Mouse (Mus musculus): ENCODE measurements around the gene Cachd1. TPM values are rescaled to one million over a fixed set of nuclear protein-coding genes. Genes with fewer than 3 reads are reported as not detected.

The Cachd1 gene
- polyA plus RNA-seq, 1 experiment from 2014 or later, result 34.7 TPM

GRCm38 (mm10) chr4:101068786-101069153 is 292.3 kb downstream of the Cachd1 start, which contains the start of gene Raver2:
TSS of gene Raver2 (plus strand) at chr4:101068983.
- H3K9me3 ChIP-seq (replicated peaks), result no peaks in the 10 kb centered on the region
- peak within 1 kb of the TSS; percentile 91 for H3K4me2 ChIP-seq (replicated peaks)
- H3K4me3 ChIP-seq, result peak within 1 kb of the TSS; percentile 85
- H3K36me3 ChIP-seq, result no peaks in the 10 kb centered on the region
- H3K9ac ChIP-seq, result peak within 1 kb of the TSS; percentile 88
- 0 out of 2 replicates have a peak, but pooled peaks cover 3% of the 10 kb centered on the region for H3K27me3 ChIP-seq
- ATAC-seq (ENCODE audit: low FRiP score), result peak; percentile 83
- WGBS, result 1% methylated on average over 54 of the region's 54 CpGs
- H3K27ac ChIP-seq, result peak within 1 kb of the TSS; percentile 30; the same call in 1 of the 2 replicates
- peaks cover 3% of the 10 kb centered on the region; the same call in 1 of the 2 replicates for H3K4me1 ChIP-seq

GRCm38 (mm10) chr4:101069154-101069971 is 292.9 kb downstream of the Cachd1 start:
- Histone ChIP-seq H3K4me3 (peak overlapping the region; percentile 85), H3K9me3 (replicated peaks) (no peaks in the 10 kb centered on the region), H3K9ac (peak overlapping the region; percentile 88), H3K27ac (peak overlapping the region; percentile 30; the same call in 1 of the 2 replicates), H3K36me3 (no peaks in the 10 kb centered on the region), H3K4me1 (peaks cover 3% of the 10 kb centered on the region; the same call in 1 of the 2 replicates), H3K27me3 (0 out of 2 replicates have a peak, but pooled peaks cover 3% of the 10 kb centered on the region), H3K4me2 (replicated peaks) (peak overlapping the region; percentile 91)
- WGBS, result under 1% methylated on average over 55 of the region's 55 CpGs
- ATAC-seq (ENCODE audit: low FRiP score), result peak; percentile 73

- H3K4me1 ChIP-seq, result peaks cover 3% of the 10 kb centered on the region; the same call in 1 of the 2 replicates
- H3K36me3 ChIP-seq, result no peaks in the 10 kb centered on the region
- WGBS, result 86% methylated on average over 4 of the region's 4 CpGs
Measured at GRCm38 (mm10) chr4:101071570-101071969, 295.1 kb downstream of the Cachd1 start.

GRCm38 (mm10) chr4:101076425-101076824 is 299.9 kb downstream of the Cachd1 start:
- Histone ChIP-seq H3K4me2 (replicated peaks) (no peak overlapping the region), H3K27me3 (no peaks in the 10 kb centered on the region)
- WGBS, result 50% methylated on average over 3 of the region's 3 CpGs

More at GRCm38 (mm10) chr4:101071570-101071969, 295.1 kb downstream of the Cachd1 start:
- Histone ChIP-seq H3K4me2 (replicated peaks) (no peak overlapping the region), H3K27ac (no peak overlapping the region), H3K27me3 (0 out of 2 replicates have a peak, but pooled peaks cover 3% of the 10 kb centered on the region), H3K9me3 (replicated peaks) (no peaks in the 10 kb centered on the region), H3K9ac (no peak overlapping the region), H3K4me3 (no peak overlapping the region)
- no peak for ATAC-seq (ENCODE audit: low FRiP score)

More at GRCm38 (mm10) chr4:101076425-101076824, 299.9 kb downstream of the Cachd1 start:
- Histone ChIP-seq H3K4me1 (peaks cover 3% of the 10 kb centered on the region; the same call in 1 of the 2 replicates), H3K36me3 (no peaks in the 10 kb centered on the region), H3K4me3 (no peak overlapping the region), H3K9ac (no peak overlapping the region), H3K9me3 (replicated peaks) (no peaks in the 10 kb centered on the region), H3K27ac (no peak overlapping the region)
- no peak for ATAC-seq (ENCODE audit: low FRiP score)

Other genes with a start within 250 kb of the Cachd1 start
- gene Gm10577, start 244.0 kb downstream of the Cachd1 start, polyA plus RNA-seq (2016; fragmentation: Nextera tagmentation; extraction: Ambion mirVana), result not detected in 2 replicates

Measured in hindbrain, embryonic 12.5 days (tissue).